Mouse (Mus musculus): Measurements from ENCODE around the gene Sdsl.
A peak's percentile ranks its signal among the peaks of the same experiment; 100 is the strongest.
"Not testable (repeated sequence)": the region's sequence is repeated elsewhere in the genome, so short reads cannot be mapped to it uniquely, and the experiment has no call there.

The Sdsl gene

GRCm38 (mm10) chr5:120472770-120473169, at the start of gene Sdsl:
Gene Sdsl, minus strand, starts transcription at chr5:120472810.
- no peak for DNase-seq (ENCODE audit: low spot score)

- DNase-seq (ENCODE audit: low spot score), result no peak
Measured at GRCm38 (mm10) chr5:120517552-120517951, 44.9 kb upstream of the Sdsl start.

GRCm38 (mm10) chr5:120516221-120516984, 43.8 kb upstream of the Sdsl start:
- no peak for DNase-seq (ENCODE audit: low spot score)

- no peak for DNase-seq (ENCODE audit: low spot score)
Measured at GRCm38 (mm10) chr5:120515451-120515850, 42.8 kb upstream of the Sdsl start.

DNA sequence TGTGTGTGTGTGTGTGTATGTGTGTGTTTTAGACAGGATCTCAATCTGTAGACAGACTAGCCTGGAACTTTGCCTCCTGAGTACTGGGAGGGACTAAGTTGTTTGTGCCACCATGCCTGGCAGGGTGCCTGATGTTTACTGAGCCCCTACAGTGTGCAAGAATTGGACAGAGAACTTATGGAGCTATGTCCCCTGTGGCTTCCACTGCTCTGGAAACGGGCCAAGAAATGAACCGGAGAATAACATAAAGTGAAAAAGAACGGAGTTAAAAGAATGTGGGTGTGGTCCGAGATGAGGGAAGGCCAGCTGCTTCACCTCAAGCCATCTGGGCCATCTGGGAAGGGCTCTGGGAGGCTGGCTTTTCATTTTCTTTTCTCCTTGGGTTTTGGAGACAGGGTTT, 42.1 kb upstream of the Sdsl start:
- no peak for DNase-seq (ENCODE audit: low spot score)

DNA sequence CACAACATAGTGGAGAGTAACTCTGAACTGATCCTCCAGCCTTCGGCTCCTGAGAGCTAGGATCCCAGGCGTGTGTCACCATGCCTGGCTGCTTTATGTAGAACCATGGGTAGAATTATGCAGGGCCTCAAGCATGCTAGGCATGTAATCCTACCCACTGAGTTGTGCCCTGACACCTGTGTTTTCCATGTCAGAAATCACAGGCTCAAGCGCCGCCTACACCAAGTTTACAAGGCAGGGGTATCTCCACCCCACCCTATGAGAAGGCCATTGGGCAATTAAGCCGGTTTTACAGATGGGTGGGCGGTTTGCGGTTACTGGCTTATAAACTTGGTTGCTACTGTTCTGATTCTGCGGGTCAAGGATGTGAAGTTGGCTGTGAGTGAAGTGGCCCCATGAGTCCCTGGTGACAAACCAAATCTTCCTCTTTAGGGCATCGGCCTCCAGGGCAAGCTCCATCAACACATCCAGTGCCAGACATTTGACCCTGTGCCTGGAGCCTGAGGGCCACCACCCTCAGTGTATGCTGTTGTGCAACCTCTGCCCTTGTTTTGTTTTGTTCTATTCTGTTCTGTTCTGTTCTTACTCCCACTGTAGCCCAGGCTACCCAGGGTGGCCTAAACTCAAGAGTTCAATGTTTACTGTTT, 41.5 kb upstream of the Sdsl start:
- no peak for DNase-seq (ENCODE audit: low spot score)

GRCm38 (mm10) chr5:120512911-120513555, 40.4 kb upstream of the Sdsl start:
- no peak for DNase-seq (ENCODE audit: low spot score)

GRCm38 (mm10) chr5:120511643-120512220, 39.1 kb upstream of the Sdsl start:
- DNase-seq (ENCODE audit: low spot score), result no peak

DNA sequence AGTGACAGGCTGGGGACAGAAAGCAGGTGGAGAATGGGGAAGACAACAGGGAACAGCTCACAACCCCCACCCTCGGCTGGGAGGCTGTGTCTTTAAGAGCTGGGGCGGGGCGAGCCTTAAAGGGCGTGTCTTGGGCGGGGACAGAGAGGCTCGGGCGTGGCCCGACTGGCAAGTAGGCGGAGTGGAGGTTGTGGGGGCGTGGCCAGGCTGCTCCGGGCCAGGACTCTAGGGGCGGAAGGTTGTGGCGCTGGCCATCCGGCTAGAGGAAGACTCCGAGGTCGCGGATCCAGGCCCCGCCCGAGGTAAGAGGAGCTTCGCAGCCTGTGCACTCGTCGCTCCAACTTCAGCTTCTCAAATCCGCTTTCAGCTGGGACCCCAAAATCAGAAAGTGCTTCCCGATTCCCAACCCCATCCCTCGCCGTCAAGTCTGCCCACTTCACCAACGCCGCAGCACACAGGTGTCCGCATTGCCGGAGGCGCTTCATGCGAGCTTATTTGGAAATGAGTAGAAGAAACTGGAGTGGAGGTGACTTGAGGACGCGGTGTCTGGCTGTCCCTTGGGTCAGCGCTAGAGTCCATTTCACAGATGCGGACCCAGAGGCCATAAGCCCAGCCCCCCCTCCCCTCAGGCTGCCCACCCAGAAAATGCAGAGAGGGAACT, 38.5 kb upstream of the Sdsl start, which contains the start of gene Slc8b1:
Gene Slc8b1, plus strand, starts transcription at position 187 of the 661 bp plus-strand sequence.
- peak; percentile 96 for DNase-seq (ENCODE audit: low spot score)

GRCm38 (mm10) chr5:120507311-120507710, 34.7 kb upstream of the Sdsl start:
- no peak for DNase-seq (ENCODE audit: low spot score)

DNA sequence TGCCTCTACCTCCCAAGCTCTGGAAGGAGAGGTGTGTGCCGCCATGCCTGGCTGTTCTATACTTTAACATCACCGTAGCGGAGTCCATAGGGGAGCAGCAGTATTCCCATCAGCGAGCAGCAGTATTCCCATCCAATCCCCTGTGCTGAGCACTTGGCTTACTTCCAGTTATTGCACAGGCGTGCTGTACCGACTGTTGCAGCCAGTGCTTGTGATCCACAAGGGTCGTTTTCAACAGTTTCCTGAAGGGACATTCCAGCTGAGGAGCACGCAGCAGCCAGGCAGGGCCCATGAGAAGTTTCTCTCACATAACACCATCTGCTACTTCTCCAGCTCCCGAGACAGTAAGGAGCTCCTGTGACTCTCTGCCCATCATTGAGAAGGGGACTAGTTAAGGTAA, 33.9 kb upstream of the Sdsl start:
- DNase-seq (ENCODE audit: low spot score), result no peak

- no peak for DNase-seq (ENCODE audit: low spot score)
Measured at GRCm38 (mm10) chr5:120505781-120506180, 33.2 kb upstream of the Sdsl start.

DNA sequence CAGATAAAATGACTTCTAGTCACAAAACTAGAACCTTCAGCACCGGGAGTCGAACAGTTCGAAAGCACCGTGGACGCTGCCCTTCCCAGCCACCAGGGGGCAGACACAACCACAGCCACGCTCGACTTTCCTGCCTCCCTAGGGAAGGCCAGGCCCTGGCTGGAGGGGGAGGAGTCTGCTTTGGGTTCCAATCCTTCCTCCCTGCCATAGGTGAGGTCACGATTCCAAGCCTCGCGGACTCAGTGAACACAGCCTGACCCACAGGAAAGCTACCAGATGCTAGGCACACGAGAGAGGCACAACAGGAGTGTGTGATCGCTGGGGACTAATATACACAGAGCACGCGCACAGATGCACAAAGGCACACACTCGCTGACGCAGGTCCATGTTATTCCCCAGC, 32.8 kb upstream of the Sdsl start:
- peak; percentile 74 for DNase-seq (ENCODE audit: low spot score)

- DNase-seq (ENCODE audit: low spot score), result peak; percentile 72
Measured at GRCm38 (mm10) chr5:120503144-120503795, 30.7 kb upstream of the Sdsl start, which contains the start of gene Plbd2. Gene Plbd2, minus strand, starts transcription at chr5:120503625.

DNA sequence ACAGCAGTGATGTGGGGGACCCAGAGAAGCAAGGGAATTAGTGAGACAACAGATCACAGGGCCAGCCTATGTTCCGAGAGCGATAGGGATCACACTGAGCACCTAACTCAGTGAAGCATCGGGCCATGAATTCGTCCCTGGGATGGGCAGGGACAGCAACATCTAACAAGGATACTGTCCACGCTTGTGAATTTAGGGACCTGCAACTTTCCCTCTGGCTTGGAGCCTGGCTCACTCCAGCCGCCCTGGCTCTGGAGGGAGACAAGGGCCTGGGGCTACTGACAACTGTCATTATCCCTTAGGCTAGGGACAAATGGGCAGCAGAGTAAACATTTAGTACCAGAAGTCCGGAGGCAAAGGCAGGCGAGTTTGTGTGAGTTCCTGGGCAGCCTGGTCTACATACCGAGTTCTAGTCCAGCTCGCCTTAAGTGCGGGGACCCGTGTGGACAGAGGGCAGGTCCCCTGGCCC, 30.1 kb upstream of the Sdsl start:
- DNase-seq (ENCODE audit: low spot score), result no peak

DNA sequence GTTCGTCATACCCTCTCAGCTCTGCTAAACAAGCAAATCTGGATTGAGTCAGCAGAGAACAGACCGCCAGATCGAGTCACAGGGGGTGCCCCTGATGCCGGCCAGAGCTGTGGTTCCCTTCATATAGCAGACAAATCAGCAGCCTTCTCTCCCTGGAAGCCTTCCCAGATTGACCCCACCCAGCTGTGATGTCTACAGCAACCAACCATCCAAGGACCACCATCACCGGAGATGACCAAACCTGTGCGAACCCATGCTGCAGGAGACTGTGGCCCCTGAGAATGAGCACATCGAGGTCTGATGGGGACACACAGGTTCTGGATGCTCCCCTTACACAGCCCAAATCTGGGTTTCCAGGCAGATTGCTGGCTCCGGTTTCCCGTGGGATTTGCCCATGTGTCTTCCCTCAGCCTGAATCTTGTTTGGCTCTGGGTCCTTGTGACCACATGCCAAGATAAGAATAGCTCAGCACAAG, 29.6 kb upstream of the Sdsl start:
- DNase-seq (ENCODE audit: low spot score), result no peak

- not testable (repeated sequence) for DNase-seq (ENCODE audit: low spot score)
Measured at GRCm38 (mm10) chr5:120500609-120501008, 28.0 kb upstream of the Sdsl start.

DNA sequence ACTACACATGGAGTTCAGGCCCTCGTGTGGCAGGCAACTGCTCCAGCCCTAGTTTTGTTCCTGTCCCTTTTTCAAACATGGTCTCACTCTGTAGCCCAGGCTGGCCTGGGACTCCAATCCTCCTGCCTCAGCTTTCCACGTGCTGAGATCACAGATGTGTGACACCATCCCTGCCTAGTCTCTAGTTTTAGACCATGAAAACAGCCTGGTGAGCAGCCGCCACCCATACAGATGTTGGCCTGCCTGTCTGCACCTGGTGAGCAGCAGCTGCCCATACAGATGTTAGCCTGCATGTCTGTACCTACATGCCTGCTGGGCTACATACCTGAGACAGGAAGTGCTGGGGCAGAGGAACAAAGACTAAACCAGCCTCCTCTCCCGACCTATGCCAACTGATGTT, 26.6 kb upstream of the Sdsl start:
- no peak for DNase-seq (ENCODE audit: low spot score)

GRCm38 (mm10) chr5:120497071-120497470, 24.5 kb upstream of the Sdsl start:
- DNase-seq (ENCODE audit: low spot score), result no peak

DNA sequence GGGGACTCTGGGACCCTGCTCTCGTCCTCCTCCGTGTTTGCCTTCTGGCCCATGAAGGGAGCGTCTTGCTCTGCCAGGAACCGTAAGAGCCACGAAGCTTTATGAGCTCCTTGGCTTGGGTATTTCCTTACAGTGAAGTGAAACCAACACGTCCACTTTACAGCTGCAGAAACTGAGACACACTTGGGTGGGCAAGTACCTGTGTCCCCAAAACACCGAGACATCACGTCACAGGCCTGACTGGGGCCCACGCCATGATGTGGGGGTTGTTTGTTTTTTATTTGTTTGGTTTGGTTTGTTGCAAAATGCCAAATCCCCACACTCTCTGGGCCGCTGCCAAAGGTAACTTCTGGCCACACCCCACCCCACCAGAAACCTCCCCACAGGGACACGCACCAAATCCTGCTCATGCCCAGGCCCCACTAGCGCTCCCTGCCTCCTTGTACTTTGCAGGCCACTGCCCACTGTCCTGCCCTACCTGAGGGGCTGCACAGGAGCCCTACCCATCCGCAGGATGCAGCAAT, 23.2 kb upstream of the Sdsl start:
- no peak for DNase-seq (ENCODE audit: low spot score)

Data from ovary, postnatal 14 days (tissue).